Mouse (Mus musculus) lung, postnatal 0 days (tissue): Measurements from ENCODE around the gene Pax9.

Source experiments
- CTCF ChIP-seq: IDR thresholded peaks from 2 replicates; pipeline ENCODE4 v1.5.1; 2016; ENCODE audit warnings: antibody characterized with exemption, mild to moderate bottlenecking
- EP300 ChIP-seq: IDR thresholded peaks from 2 replicates; pipeline ENCODE4 v1.6.1; 2016; ENCODE audit warnings: antibody characterized with exemption, mild to moderate bottlenecking, control low read depth

GRCm38 (mm10) chr12:56688482-56688840 is 3.1 kb upstream of the Pax9 start:
- no peak for TF ChIP-seq CTCF
- TF ChIP-seq EP300, result no peak
